ENCODE assay signal across 21 mouse cellular contexts in genomic region chr5:103301303-103301702, GRCm38 (mm10).
DNase-seq lines count a peak whose midpoint lies in the region; ATAC-seq lines count a peak whose summit lies in the region.
"Had no signal": no experiment of that assay in that cellular context is flagged by ENCODE, and none has a peak within 500 bp of the region (broad histone marks: within the 10 kb centered on the region; RNA-seq: fewer than 3 reads in every experiment).

No protein-coding gene starts in this region.

- no peak overlapping the region for H3K9ac ChIP-seq in embryonic facial prominence, embryonic 14.5 days (ENCODE audit: low read depth, low read length)
- H3K9ac ChIP-seq: heart, embryonic 12.5 days; hindbrain, embryonic 14.5 days; kidney, embryonic 15.5 days; limb, embryonic 12.5 days; liver, embryonic 12.5 days had no signal

- no peaks in the 10 kb centered on the region for H3K36me3 ChIP-seq in embryonic facial prominence, embryonic 14.5 days (ENCODE audit: control insufficient read depth, insufficient read depth, low read length)
- no peaks in the 10 kb centered on the region for H3K36me3 ChIP-seq in embryonic facial prominence, embryonic 10.5 days (replicated peaks)
- H3K36me3 ChIP-seq: heart, embryonic 12.5 days; kidney, embryonic 15.5 days; limb, embryonic 12.5 days; liver, embryonic 12.5 days had no signal

- no peak overlapping the region for H3K4me2 ChIP-seq in embryonic facial prominence, embryonic 14.5 days (ENCODE audit: low read depth, low read length)
- H3K4me2 ChIP-seq: heart, embryonic 12.5 days; hindbrain, embryonic 14.5 days; kidney, embryonic 15.5 days; limb, embryonic 12.5 days; liver, embryonic 12.5 days had no signal

- H3K27ac ChIP-seq in embryonic facial prominence, embryonic 14.5 days (replicated peaks; ENCODE audit: low read depth, low read length), result no peak overlapping the region
- no peak overlapping the region for H3K27ac ChIP-seq in embryonic facial prominence, embryonic 10.5 days (replicated peaks)
- H3K27ac ChIP-seq: gastrocnemius, adult 2 months; hindbrain, embryonic 14.5 days; kidney, embryonic 15.5 days; limb, embryonic 12.5 days; liver, embryonic 12.5 days had no signal

- no peak for ATAC-seq in embryonic facial prominence, embryonic 14.5 days (ENCODE audit: low read depth)
- ATAC-seq: intestine, embryonic 16.5 days; liver, embryonic 12.5 days; Patski had no signal

- H3K27me3 ChIP-seq in embryonic facial prominence, embryonic 14.5 days (replicated peaks; ENCODE audit: control insufficient read depth, insufficient read depth, low read length), result no peaks in the 10 kb centered on the region
- no peaks in the 10 kb centered on the region for H3K27me3 ChIP-seq in embryonic facial prominence, embryonic 10.5 days (replicated peaks; ENCODE audit: low read depth, poor library complexity, severe bottlenecking)
- H3K27me3 ChIP-seq: heart, embryonic 12.5 days; kidney, embryonic 15.5 days; limb, embryonic 12.5 days; liver, embryonic 12.5 days; Patski had no signal

- H3K4me3 ChIP-seq in embryonic facial prominence, embryonic 14.5 days (ENCODE audit: low read depth, low read length), result no peak overlapping the region
- no peak overlapping the region for H3K4me3 ChIP-seq in embryonic facial prominence, embryonic 10.5 days
- H3K4me3 ChIP-seq: gastrocnemius, adult 2 months; heart, embryonic 12.5 days; kidney, embryonic 15.5 days; limb, embryonic 12.5 days; liver, embryonic 12.5 days had no signal

- 44% methylated on average over 3 of the region's 3 CpGs for WGBS in embryonic facial prominence, embryonic 14.5 days
- WGBS in embryonic facial prominence, embryonic 10.5 days, result 90% methylated on average over 3 of the region's 3 CpGs

- 0 out of 2 replicates have a peak, but pooled peaks cover 2% of the 10 kb centered on the region for H3K9me3 ChIP-seq in embryonic facial prominence, embryonic 14.5 days (ENCODE audit: control insufficient read depth, low read length)
- H3K9me3 ChIP-seq in embryonic facial prominence, embryonic 10.5 days, result no peaks in the 10 kb centered on the region
- H3K9me3 ChIP-seq: heart, embryonic 12.5 days; kidney, embryonic 15.5 days; limb, embryonic 12.5 days; liver, embryonic 12.5 days had no signal

- no peaks in the 10 kb centered on the region for H3K4me1 ChIP-seq in embryonic facial prominence, embryonic 14.5 days (ENCODE audit: control insufficient read depth, insufficient read depth, low read length)
- H3K4me1 ChIP-seq in embryonic facial prominence, embryonic 10.5 days, result no peaks in the 10 kb centered on the region
- H3K4me1 ChIP-seq: heart, embryonic 12.5 days; kidney, embryonic 15.5 days; limb, embryonic 12.5 days; liver, embryonic 12.5 days had no signal

- DNase-seq in embryonic facial prominence, embryonic 14.5 days (ENCODE audit: low spot score), result peak; percentile 8
- DNase-seq in embryonic facial prominence, embryonic 10.5 days (ENCODE audit: low spot score), result no peak
- peak; percentile 11 for DNase-seq in kidney, postnatal 10 days
- no peak for DNase-seq in kidney, adult 18-20 months
- peak; percentile 12 for DNase-seq in Muller cell, postnatal 12 days (ENCODE audit: inconsistent ontology term)
- peak; percentile 3 for DNase-seq in NIH3T3 (ENCODE audit: low read depth)
- no peak for DNase-seq in ovary, postnatal 36 days (ENCODE audit: low spot score)
- DNase-seq: cerebellum, adult 11-12 months; gastrocnemius, adult 2 months; heart, postnatal 14 days; lung, adult 2 months; lung, postnatal 4 days; retina, postnatal 1 day; thymus, adult 2 months had no signal

Comparison
In these comparisons a context has a peak if more than half of its experiments do, and no peak if none do; other contexts are left out.
1. DNase-seq: peak in embryonic facial prominence, embryonic 14.5 days (single experiment), kidney, postnatal 10 days (single experiment), Muller cell, postnatal 12 days (single experiment) and NIH3T3 (single experiment); none in embryonic facial prominence, embryonic 10.5 days (single experiment), kidney, adult 18-20 months (single experiment) and ovary, postnatal 36 days (single experiment).